Mouse (Mus musculus) liver, embryonic 14.5 days (tissue): Measurements from ENCODE around the gene Oxa1l.

Source experiments
- CTCF ChIP-seq: IDR thresholded peaks from 2 replicates; pipeline ENCODE4 v1.5.1; 2016; ENCODE audit warnings: antibody characterized with exemption, low read depth, control low read depth
- EP300 ChIP-seq: IDR thresholded peaks from 2 replicates; pipeline ENCODE4 v1.6.1; 2016; ENCODE audit warnings: antibody characterized with exemption, low read depth

DNA sequence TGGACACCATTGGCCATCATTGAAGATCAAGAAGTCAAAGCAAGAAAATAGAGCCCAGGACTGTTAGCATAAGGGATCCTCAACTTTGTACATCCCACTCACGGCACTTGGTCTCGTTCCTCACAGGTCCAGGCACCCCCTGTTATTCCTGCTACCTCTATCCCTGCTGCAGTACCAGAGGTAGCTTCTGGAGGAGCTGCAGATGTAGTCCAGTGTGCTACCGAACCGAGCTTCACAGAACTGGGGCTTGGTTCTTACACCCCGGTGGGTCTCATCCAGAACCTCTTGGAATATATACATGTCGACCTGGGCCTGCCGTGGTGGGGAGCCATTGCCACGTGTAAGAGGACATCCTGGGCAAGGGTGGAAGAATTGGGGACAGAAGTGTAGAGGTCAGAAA is 2.5 kb downstream of the Oxa1l start:
- no peak for TF ChIP-seq CTCF
- no peak for TF ChIP-seq EP300
